Mouse (Mus musculus): ENCODE measurements around the gene Col25a1. TPM values are rescaled to one million over a fixed set of nuclear protein-coding genes. Genes with fewer than 3 reads are reported as not detected.

Col25a1 gene
- 0.59 and 0.67 TPM in 2 replicates for polyA plus RNA-seq (2015; fragmentation: Nextera tagmentation; extraction: Ambion mirVana)

DNA sequence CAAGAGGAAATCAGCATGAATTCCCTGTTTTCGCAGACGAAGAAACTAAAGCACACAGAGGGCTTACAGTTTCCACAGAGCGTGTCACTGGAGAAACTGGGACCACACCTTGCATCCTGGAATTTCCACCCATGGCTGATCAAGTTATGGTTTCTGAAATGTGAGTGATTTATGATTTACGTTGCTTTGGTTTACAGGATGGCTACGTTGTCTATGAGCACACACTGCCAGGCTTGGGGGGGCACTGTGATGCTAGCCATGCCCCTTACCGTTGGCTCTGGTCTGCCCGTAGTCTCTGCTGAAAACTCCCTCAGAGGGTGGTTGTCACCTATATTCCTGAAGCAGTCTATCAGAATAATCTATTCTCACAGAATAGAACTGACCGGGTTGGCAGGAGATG lies at the start of gene Col25a1:
Gene Col25a1 (plus strand): TSS at position 301 of the 400 bp plus-strand sequence.
- no peaks in the 10 kb centered on the region for H3K9me3 ChIP-seq (ENCODE audit: control insufficient read depth)
- 0 out of 2 replicates have a peak, but pooled peaks cover 4% of the 10 kb centered on the region for H3K4me1 ChIP-seq (replicated peaks; ENCODE audit: control insufficient read depth, insufficient read depth, low read length)
- H3K9ac ChIP-seq (ENCODE audit: low read depth, low read length): no peak within 1 kb of the TSS
- no peak for ATAC-seq
- TF ChIP-seq CTCF (IDR thresholded peaks at IDR 0.05; ENCODE audit: low read depth): no peak
- 82% methylated on average over 8 of the region's 8 CpGs for WGBS
- H3K36me3 ChIP-seq (ENCODE audit: control insufficient read depth, insufficient read depth): no peaks in the 10 kb centered on the region
- H3K27ac ChIP-seq (ENCODE audit: low read depth, low read length): no peak within 1 kb of the TSS
- no peaks in the 10 kb centered on the region for H3K27me3 ChIP-seq (replicated peaks; ENCODE audit: control insufficient read depth, insufficient read depth, low read length)
- H3K4me3 ChIP-seq (ENCODE audit: low read depth, low read length): no peak within 1 kb of the TSS
- H3K4me2 ChIP-seq (replicated peaks; ENCODE audit: low read depth): no peak within 1 kb of the TSS

DNA sequence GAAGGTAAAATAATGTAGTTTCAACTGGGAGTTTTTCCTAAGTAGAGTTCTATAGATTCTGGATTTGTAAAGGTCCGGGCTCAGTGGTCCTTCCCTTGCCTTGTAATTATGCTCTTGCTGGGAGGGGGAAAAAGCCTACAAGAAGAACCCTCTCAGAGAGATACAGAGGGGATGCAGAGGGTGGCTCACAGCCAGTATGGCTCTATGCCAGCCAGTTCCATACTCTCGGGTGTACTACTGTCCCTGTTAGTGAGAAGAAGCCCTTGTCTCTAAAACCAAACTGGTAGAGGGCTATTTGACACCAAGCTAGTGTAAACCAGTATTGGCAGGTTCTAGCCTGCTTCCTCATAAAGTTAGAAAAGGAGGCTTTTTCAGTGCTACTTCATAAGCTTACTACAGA lies 48.0 kb upstream of the Col25a1 start:
- 64% methylated on average over 2 of the region's 2 CpGs for WGBS
- H3K4me3 ChIP-seq (ENCODE audit: low read depth, low read length): no peak overlapping the region
- no peak overlapping the region for H3K4me2 ChIP-seq (replicated peaks; ENCODE audit: low read depth)
- no peaks in the 10 kb centered on the region for H3K9me3 ChIP-seq (ENCODE audit: control insufficient read depth)
- no peak for TF ChIP-seq CTCF (IDR thresholded peaks at IDR 0.05; ENCODE audit: low read depth)
- no peak overlapping the region for H3K27ac ChIP-seq (ENCODE audit: low read depth, low read length)
- no peak overlapping the region for H3K9ac ChIP-seq (ENCODE audit: low read depth, low read length)
- no peaks in the 10 kb centered on the region for H3K36me3 ChIP-seq (ENCODE audit: control insufficient read depth, insufficient read depth)
- no peaks in the 10 kb centered on the region for H3K4me1 ChIP-seq (replicated peaks; ENCODE audit: control insufficient read depth, insufficient read depth, low read length)
- no peaks in the 10 kb centered on the region for H3K27me3 ChIP-seq (replicated peaks; ENCODE audit: control insufficient read depth, insufficient read depth, low read length)
- no peak for ATAC-seq

DNA sequence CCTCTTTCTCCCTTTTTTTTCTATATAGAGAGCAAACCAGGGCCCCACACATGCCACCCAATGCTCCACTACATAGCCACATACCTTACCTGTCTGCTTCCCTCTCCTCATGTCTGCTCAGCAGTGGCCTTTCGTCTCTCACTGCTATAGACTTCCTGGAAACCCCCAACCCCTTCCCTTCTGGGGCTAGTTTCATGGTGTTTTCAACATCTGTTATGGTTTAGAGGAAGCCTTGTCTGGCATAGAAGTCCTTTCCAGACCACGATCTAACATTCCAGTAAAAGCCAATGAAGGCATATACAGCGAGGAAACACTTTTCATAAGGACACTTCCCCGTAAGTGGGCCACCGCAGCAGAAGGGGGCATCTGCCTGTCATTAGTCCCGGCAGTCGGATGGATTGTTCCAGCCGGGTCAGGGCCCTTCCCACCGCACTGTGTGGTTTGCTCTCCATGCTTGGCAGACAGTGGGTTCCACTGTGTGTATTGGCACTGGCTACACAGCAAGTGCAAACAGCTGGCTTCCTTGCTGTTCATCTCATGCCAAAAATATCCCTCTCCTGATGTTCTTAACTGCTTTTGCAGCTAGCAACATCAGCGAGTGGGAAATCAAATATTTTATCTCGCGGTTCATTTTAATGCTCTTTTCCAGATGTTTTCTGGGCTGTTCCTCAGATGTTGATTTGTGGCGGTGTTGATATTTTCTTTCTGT lies 44.8 kb upstream of the Col25a1 start:
- ATAC-seq: no peak
- no peaks in the 10 kb centered on the region for H3K27me3 ChIP-seq (replicated peaks; ENCODE audit: control insufficient read depth, insufficient read depth, low read length)
- H3K9ac ChIP-seq (ENCODE audit: low read depth, low read length): no peak overlapping the region
- no peak for TF ChIP-seq CTCF (IDR thresholded peaks at IDR 0.05; ENCODE audit: low read depth)
- no peak overlapping the region for H3K27ac ChIP-seq (ENCODE audit: low read depth, low read length)
- 70% methylated on average over 13 of the region's 13 CpGs for WGBS
- no peaks in the 10 kb centered on the region for H3K36me3 ChIP-seq (ENCODE audit: control insufficient read depth, insufficient read depth)
- H3K4me2 ChIP-seq (replicated peaks; ENCODE audit: low read depth): no peak overlapping the region
- H3K4me1 ChIP-seq (replicated peaks; ENCODE audit: control insufficient read depth, insufficient read depth, low read length): no peaks in the 10 kb centered on the region
- no peak overlapping the region for H3K4me3 ChIP-seq (ENCODE audit: low read depth, low read length)
- H3K9me3 ChIP-seq (ENCODE audit: control insufficient read depth): no peaks in the 10 kb centered on the region

DNA sequence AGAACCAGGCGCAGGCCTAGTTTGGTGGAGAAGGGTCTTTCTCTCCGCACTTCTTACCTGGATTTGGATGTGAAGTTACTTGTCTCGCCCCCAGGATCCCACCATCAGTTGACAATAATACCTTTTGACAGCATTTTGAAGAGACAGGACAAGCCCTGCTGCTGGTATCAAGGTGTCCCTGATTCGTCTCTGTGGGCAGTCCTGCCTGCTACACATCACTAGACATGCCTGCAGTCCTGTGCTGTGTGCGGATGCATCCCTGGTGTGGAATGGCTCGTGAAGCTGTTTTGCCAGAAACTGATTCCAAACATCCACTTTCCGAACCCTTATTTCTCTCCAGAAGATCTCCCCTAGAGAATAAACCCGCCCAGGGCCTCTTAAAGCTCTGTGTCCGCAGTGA lies 43.8 kb upstream of the Col25a1 start:
- Histone ChIP-seq H3K4me3 (ENCODE audit: low read depth, low read length) (no peak overlapping the region), H3K9ac (ENCODE audit: low read depth, low read length) (no peak overlapping the region), H3K36me3 (ENCODE audit: control insufficient read depth, insufficient read depth) (no peaks in the 10 kb centered on the region), H3K27me3 (replicated peaks; ENCODE audit: control insufficient read depth, insufficient read depth, low read length) (no peaks in the 10 kb centered on the region), H3K4me1 (replicated peaks; ENCODE audit: control insufficient read depth, insufficient read depth, low read length) (no peaks in the 10 kb centered on the region), H3K9me3 (ENCODE audit: control insufficient read depth) (no peaks in the 10 kb centered on the region), H3K27ac (ENCODE audit: low read depth, low read length) (no peak overlapping the region), H3K4me2 (replicated peaks; ENCODE audit: low read depth) (no peak overlapping the region)
- no peak for TF ChIP-seq CTCF (IDR thresholded peaks at IDR 0.05; ENCODE audit: low read depth)
- WGBS: 87% methylated on average over 9 of the region's 9 CpGs
- no peak for ATAC-seq

DNA sequence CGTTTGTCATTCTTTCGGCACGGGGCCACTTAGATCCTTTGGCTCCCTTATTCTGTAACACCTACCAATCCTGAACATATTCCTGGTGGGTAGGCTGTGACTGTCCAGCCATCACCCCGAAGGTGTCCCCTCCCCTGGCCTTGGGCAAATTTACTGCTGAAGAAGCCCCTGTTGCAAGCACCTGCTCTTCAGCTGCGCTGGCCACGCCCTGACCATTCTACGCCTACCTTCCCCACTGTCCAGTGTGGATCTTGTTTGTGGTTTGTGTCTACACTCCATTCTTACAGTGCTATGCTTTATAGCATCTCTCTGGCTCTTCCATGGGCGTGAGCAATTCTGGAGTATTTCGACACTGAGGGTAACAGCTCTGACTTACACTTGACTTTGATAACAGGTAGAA lies 42.6 kb upstream of the Col25a1 start:
- no peak for TF ChIP-seq CTCF (IDR thresholded peaks at IDR 0.05; ENCODE audit: low read depth)
- Histone ChIP-seq H3K4me3 (ENCODE audit: low read depth, low read length) (no peak overlapping the region), H3K36me3 (ENCODE audit: control insufficient read depth, insufficient read depth) (no peaks in the 10 kb centered on the region), H3K27me3 (replicated peaks; ENCODE audit: control insufficient read depth, insufficient read depth, low read length) (no peaks in the 10 kb centered on the region), H3K9me3 (ENCODE audit: control insufficient read depth) (no peaks in the 10 kb centered on the region), H3K4me1 (replicated peaks; ENCODE audit: control insufficient read depth, insufficient read depth, low read length) (no peaks in the 10 kb centered on the region), H3K27ac (ENCODE audit: low read depth, low read length) (no peak overlapping the region), H3K4me2 (replicated peaks; ENCODE audit: low read depth) (no peak overlapping the region), H3K9ac (ENCODE audit: low read depth, low read length) (no peak overlapping the region)
- ATAC-seq: no peak
- 85% methylated on average over 9 of the region's 9 CpGs for WGBS

DNA sequence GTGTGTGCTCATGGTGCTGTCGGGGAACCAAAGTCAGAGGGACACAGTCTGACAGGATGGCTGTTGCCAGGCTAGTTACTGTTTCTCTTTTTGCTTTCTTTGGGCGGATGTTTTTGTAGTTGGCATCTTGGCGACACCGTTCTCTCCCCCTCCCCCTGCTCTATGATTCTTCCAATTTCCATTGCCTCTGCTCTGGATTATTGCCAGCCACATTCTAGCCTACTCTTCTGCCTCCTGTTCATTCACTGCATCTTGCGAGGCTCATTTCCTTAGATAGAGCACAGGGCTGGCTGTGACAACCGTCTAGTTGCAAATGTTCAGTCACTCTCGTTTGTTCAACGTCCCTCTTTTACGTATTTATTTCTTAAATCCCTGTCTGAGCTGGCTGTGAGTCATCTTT lies 40.8 kb upstream of the Col25a1 start:
- TF ChIP-seq CTCF (IDR thresholded peaks at IDR 0.05; ENCODE audit: low read depth): no peak
- Histone ChIP-seq H3K9me3 (ENCODE audit: control insufficient read depth) (no peaks in the 10 kb centered on the region), H3K4me1 (replicated peaks; ENCODE audit: control insufficient read depth, insufficient read depth, low read length) (no peaks in the 10 kb centered on the region), H3K4me2 (replicated peaks; ENCODE audit: low read depth) (no peak overlapping the region), H3K27ac (ENCODE audit: low read depth, low read length) (no peak overlapping the region), H3K27me3 (replicated peaks; ENCODE audit: control insufficient read depth, insufficient read depth, low read length) (no peaks in the 10 kb centered on the region), H3K4me3 (ENCODE audit: low read depth, low read length) (no peak overlapping the region), H3K9ac (ENCODE audit: low read depth, low read length) (no peak overlapping the region), H3K36me3 (ENCODE audit: control insufficient read depth, insufficient read depth) (no peaks in the 10 kb centered on the region)
- whole genome bisulfite sequencing: 75% methylated on average over 9 of the region's 9 CpGs
- no peak for ATAC-seq

Data from intestine, postnatal 0 days (tissue).